Mouse (Mus musculus) ES-E14 (cell line): ENCODE measurements around the gene Gm28048.

Experiments
- CHD2 ChIP-seq: IDR thresholded peaks from 2 replicates; pipeline ENCODE4 v1.6.1; 2014; ENCODE audit warnings: mild to moderate bottlenecking, low read depth, low read length, inconsistent platforms
- MAFK ChIP-seq: IDR thresholded peaks from 2 replicates; pipeline ENCODE4 v1.6.1; 2014; ENCODE audit warnings: mild to moderate bottlenecking, low read depth, low read length, inconsistent platforms; ENCODE audit not compliant: insufficient read depth
- ZC3H11A ChIP-seq: IDR thresholded peaks from 2 replicates; pipeline ENCODE4 v1.6.1; 2012; ENCODE audit warnings: low read depth, mild to moderate bottlenecking, inconsistent platforms, low read length, borderline replicate concordance
- ZNF384 ChIP-seq: IDR thresholded peaks from 2 replicates; pipeline ENCODE4 v1.6.1; 2012; ENCODE audit warnings: low read depth, low read length, inconsistent platforms

- TF ChIP-seq ZC3H11A, result no peak
- no peak for TF ChIP-seq MAFK
- peak; percentile 54; the same call in 1 of the 2 replicates for TF ChIP-seq CHD2
- TF ChIP-seq ZNF384, result no peak
These were observed 25.7 kb upstream of the Gm28048 start, which contains the start of gene Fam161a for GRCm38 (mm10) chr11:23007481-23008180.
